Mouse (Mus musculus) liver, embryonic 16.5 days (tissue): ENCODE results near the gene Nck2. TPM values are rescaled to one million over a fixed set of nuclear protein-coding genes. Genes with fewer than 3 reads are reported as not detected.
A peak's percentile ranks its signal among the peaks of the same experiment; 100 is the strongest.

Experiments used
- ATAC-seq: fragments of 200-750 bp; cut with Nextera tagmentation; 2 replicates; pipeline ENCODE4 v1.8.0; 2017; ENCODE audit warnings: low read depth, mild to moderate bottlenecking, moderate number of reproducible peaks, moderate library complexity
- H3K27ac ChIP-seq: fragments of 300-500 bp; sonication (generic); 2 replicates; pipeline ENCODE4 v1.5.1; 2014; ENCODE audit warnings: mild to moderate bottlenecking, low read length
- H3K27me3 ChIP-seq: fragments of 300-500 bp; sonication (generic); 2 replicates; pipeline ENCODE4 v1.6.1; 2014; ENCODE audit warnings: low read depth, low read length, mixed read lengths; ENCODE audit not compliant: control insufficient read depth, insufficient read depth
- H3K36me3 ChIP-seq: fragments of 300-500 bp; sonication (generic); 2 replicates; pipeline ENCODE4 v1.6.1; 2014; ENCODE audit warnings: mild to moderate bottlenecking; ENCODE audit not compliant: control insufficient read depth, insufficient read depth
- H3K4me1 ChIP-seq: fragments of 300-500 bp; sonication (generic); 2 replicates; pipeline ENCODE4 v1.6.1; 2014; ENCODE audit warnings: low read depth, low read length, mixed read lengths; ENCODE audit not compliant: control insufficient read depth
- H3K4me2 ChIP-seq: fragments of 300-500 bp; sonication (generic); 2 replicates; pipeline ENCODE4 v1.6.1; 2014; ENCODE audit warnings: low read depth, low read length, mixed read lengths
- H3K4me3 ChIP-seq: fragments of 300-500 bp; sonication (generic); 2 replicates; pipeline ENCODE4 v1.5.1; 2014; ENCODE audit warnings: low read depth, mild to moderate bottlenecking, low read length
- H3K9ac ChIP-seq: fragments of 300-500 bp; sonication (generic); 2 replicates; pipeline ENCODE4 v1.6.1; 2014; ENCODE audit warnings: low read depth, low read length
- H3K9me3 ChIP-seq: fragments of 300-500 bp; sonication (generic); replicated peaks from 2 replicates; pipeline ENCODE4 v1.6.1; 2016; ENCODE audit warnings: low read length; ENCODE audit not compliant: control insufficient read depth
- whole genome bisulfite sequencing: fragments of 180-500 bp; shearing (Covaris S2); extraction: QIAGEN DNeasy Blood & Tissue Kit; methylation state at CpG from one replicate; pipeline ENCODE4 v1.1.7; 2014; ENCODE audit not compliant: insufficient replicate concordance; 5-methylcytosine and 5-hydroxymethylcytosine counted together
- polyA plus RNA-seq: library from polyadenylated mRNA; unstranded; fragments of >200 nt; fragmentation: Nextera tagmentation; extraction: Ambion mirVana; gene quantifications from 2 replicates; pipeline ENCODE4 v1.2.1, GENCODE M21; 2015

Nck2 gene
- polyA plus RNA-seq, 1 experiment from 2014 or later, result 8.4 TPM

DNA sequence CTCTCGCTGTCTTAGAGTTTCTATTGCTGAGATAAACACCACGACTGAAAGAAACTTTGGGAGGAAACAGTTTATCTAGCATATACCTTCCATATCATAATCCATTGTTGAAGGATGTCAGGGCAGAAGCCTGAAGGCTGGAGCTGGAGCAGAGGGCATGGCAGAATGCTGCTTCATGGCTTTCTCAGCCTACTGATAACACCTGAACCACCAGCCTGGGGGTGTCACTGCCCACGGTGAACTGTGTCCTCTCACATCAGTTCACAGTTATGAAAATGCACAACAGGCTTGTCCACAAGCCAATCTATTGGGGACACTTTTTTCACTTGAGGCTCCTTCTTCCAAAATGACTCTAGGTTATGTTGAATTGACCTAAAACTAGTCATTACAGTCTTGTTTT, 114.0 kb downstream of the Nck2 start:
- H3K27me3 ChIP-seq, result no peaks in the 10 kb centered on the region
- no peak overlapping the region for H3K9ac ChIP-seq
- no peak overlapping the region for H3K4me3 ChIP-seq
- no peaks in the 10 kb centered on the region for H3K9me3 ChIP-seq
- H3K4me1 ChIP-seq, result peaks cover 57% of the 10 kb centered on the region
- H3K36me3 ChIP-seq, result peaks cover 4% of the 10 kb centered on the region; the same call in 1 of the 2 replicates
- ATAC-seq, result peak; percentile 57
- H3K4me2 ChIP-seq, result 0 out of 2 replicates have a peak overlapping the region, but pooled peaks have one; percentile 39
- 21% methylated on average over 3 of the region's 3 CpGs for WGBS
- peak overlapping the region; percentile 72 for H3K27ac ChIP-seq

GRCm38 (mm10) chr1:43559043-43559692, 114.8 kb downstream of the Nck2 start:
- peak overlapping the region; percentile 39 for H3K4me2 ChIP-seq
- H3K4me1 ChIP-seq, result peaks cover 54% of the 10 kb centered on the region
- ATAC-seq, result peak; percentile 85
- H3K9me3 ChIP-seq, result no peaks in the 10 kb centered on the region
- H3K36me3 ChIP-seq, result peaks cover 4% of the 10 kb centered on the region; the same call in 1 of the 2 replicates
- H3K27me3 ChIP-seq, result no peaks in the 10 kb centered on the region
- 46% methylated on average over 5 of the region's 5 CpGs for WGBS
- H3K9ac ChIP-seq, result no peak overlapping the region
- H3K27ac ChIP-seq, result peak overlapping the region; percentile 68
- no peak overlapping the region for H3K4me3 ChIP-seq

GRCm38 (mm10) chr1:43561085-43561484, 116.7 kb downstream of the Nck2 start:
- Histone ChIP-seq H3K4me3 (no peak overlapping the region), H3K4me2 (no peak overlapping the region), H3K36me3 (peaks cover 4% of the 10 kb centered on the region; the same call in 1 of the 2 replicates), H3K27me3 (no peaks in the 10 kb centered on the region), H3K9ac (no peak overlapping the region), H3K27ac (no peak overlapping the region), H3K9me3 (no peaks in the 10 kb centered on the region), H3K4me1 (peaks cover 50% of the 10 kb centered on the region)
- ATAC-seq, result no peak
- 22% methylated on average over 3 of the region's 3 CpGs for WGBS

DNA sequence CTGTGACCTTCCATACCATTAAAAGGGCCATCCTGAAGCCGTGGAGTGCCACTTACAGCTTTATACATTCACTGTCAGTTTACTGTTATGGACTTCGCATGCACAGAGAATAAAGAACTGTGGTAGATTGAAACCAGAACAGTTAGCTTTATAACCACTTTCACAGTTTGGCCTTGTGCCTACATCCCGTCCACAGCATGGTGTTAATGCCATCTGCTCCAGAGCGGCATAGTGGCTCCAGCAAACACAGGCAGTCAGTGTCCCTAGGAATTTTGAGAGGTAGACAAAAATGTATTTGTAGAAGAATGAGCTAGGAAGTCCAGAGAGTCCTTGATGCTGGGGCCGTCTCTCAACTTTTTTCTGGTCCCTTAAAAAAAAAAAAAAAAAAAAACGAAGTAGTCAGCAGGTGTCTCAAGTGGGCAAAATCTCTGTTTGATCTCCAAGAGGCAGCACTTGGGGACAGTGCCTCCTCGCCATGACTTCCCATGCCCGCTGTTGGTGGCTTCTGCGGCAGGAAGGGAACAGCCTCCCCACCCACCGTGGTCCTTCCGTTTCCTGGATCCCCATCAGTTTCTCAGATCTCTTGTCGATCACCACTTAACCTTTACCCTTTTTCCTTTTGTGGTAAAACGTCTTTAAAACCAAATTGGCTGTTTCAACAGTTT, 117.8 kb downstream of the Nck2 start:
- Histone ChIP-seq H3K9me3 (no peaks in the 10 kb centered on the region), H3K4me3 (no peak overlapping the region), H3K4me2 (no peak overlapping the region), H3K27me3 (no peaks in the 10 kb centered on the region), H3K9ac (no peak overlapping the region), H3K4me1 (peaks cover 43% of the 10 kb centered on the region), H3K36me3 (peaks cover 4% of the 10 kb centered on the region; the same call in 1 of the 2 replicates), H3K27ac (no peak overlapping the region)
- WGBS, result 52% methylated on average over 13 of the region's 13 CpGs
- ATAC-seq, result no peak

DNA sequence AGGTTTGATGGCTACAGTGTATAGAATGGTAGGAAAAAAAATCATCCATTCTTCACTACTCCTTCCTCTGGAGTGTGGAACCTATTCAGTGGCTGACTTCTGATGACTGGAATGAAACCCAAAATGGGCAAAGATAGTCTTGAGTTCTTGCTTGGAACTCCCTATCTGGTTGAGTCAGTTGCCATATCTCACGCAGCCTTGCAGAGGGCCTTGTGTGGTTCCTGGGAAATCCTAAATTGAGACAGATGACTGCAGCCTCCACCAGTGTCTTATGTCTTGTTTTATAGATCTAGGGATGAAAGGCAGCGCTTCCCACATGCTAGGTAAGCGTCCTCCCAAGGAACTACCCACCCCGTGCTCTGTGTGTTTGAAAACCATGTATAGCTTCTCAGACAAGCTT, 120.9 kb downstream of the Nck2 start:
- Histone ChIP-seq H3K9ac (no peak overlapping the region), H3K4me3 (no peak overlapping the region), H3K27ac (no peak overlapping the region), H3K9me3 (no peaks in the 10 kb centered on the region), H3K4me2 (no peak overlapping the region), H3K36me3 (peaks cover 3% of the 10 kb centered on the region; the same call in 1 of the 2 replicates), H3K27me3 (no peaks in the 10 kb centered on the region), H3K4me1 (peaks cover 19% of the 10 kb centered on the region)
- 66% methylated on average over 4 of the region's 4 CpGs for WGBS
- peak; percentile 39 for ATAC-seq

DNA sequence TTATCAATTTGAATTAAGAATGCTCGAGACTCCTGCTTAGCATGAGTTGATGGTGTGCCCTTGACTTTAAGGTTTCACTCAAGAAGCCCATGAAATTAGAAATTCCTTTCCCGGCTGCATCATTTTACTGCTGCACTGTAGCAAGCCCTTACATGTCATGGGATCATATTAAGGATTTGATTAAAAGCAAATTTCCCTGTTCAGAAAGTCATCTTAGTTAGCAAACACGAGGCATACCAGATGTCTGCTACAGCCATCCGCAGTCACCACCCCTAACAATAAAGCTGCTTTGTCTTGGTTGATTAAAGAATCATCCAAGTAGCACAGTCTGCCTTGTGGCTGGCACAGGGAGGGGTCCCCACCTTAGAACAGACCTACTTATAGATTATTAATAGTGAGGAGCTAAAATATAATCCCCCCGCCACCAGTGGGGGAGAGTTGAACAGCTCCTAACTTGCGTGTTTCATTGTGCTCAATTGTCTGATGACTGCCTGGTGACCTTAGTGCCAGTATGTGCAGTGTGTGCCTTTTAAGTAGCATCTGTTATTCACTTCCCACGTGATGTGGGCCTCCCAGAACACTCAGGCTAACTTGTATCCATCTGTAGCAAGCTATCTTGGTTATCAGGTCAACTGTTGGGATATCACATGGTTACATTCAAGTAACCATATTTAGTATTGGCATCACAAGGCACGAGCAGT, 122.4 kb downstream of the Nck2 start:
- H3K27ac ChIP-seq, result no peak overlapping the region
- WGBS, result 73% methylated on average over 8 of the region's 8 CpGs
- H3K4me2 ChIP-seq, result no peak overlapping the region
- H3K27me3 ChIP-seq, result no peaks in the 10 kb centered on the region
- H3K9ac ChIP-seq, result no peak overlapping the region
- H3K4me3 ChIP-seq, result no peak overlapping the region
- no peaks in the 10 kb centered on the region for H3K9me3 ChIP-seq
- ATAC-seq, result no peak
- H3K4me1 ChIP-seq, result peaks cover 9% of the 10 kb centered on the region; the same call in 1 of the 2 replicates
- no peaks in the 10 kb centered on the region for H3K36me3 ChIP-seq

GRCm38 (mm10) chr1:43568824-43569223, 124.4 kb downstream of the Nck2 start:
- Histone ChIP-seq H3K36me3 (no peaks in the 10 kb centered on the region), H3K9ac (no peak overlapping the region), H3K4me3 (no peak overlapping the region), H3K4me1 (peaks cover 7% of the 10 kb centered on the region; the same call in 1 of the 2 replicates), H3K9me3 (no peaks in the 10 kb centered on the region), H3K27ac (no peak overlapping the region), H3K27me3 (no peaks in the 10 kb centered on the region), H3K4me2 (no peak overlapping the region)
- no peak for ATAC-seq
- WGBS, result 78% methylated on average over 10 of the region's 10 CpGs

GRCm38 (mm10) chr1:43571105-43571504, 126.7 kb downstream of the Nck2 start:
- 76% methylated on average over 4 of the region's 4 CpGs for WGBS
- Histone ChIP-seq H3K4me3 (no peak overlapping the region), H3K27me3 (no peaks in the 10 kb centered on the region), H3K9ac (no peak overlapping the region), H3K9me3 (no peaks in the 10 kb centered on the region), H3K36me3 (no peaks in the 10 kb centered on the region), H3K27ac (no peak overlapping the region), H3K4me1 (no peaks in the 10 kb centered on the region), H3K4me2 (no peak overlapping the region)
- ATAC-seq, result peak; percentile 41; the same call in 1 of the 2 replicates
